In genomic region chr19:3946715-3947114, GRCm38 (mm10) we compare ENCODE assay signal across 8 mouse cellular contexts. TPM values are rescaled to one million over a fixed set of nuclear protein-coding genes. Genes with fewer than 3 reads are reported as not detected.
DNase-seq lines count a peak whose midpoint lies in the region; ATAC-seq lines count a peak whose summit lies in the region.

No protein-coding gene starts in this region.

- 9% methylated on average over 2 of the region's 2 CpGs for WGBS in heart, embryonic 10.5 days
- WGBS in midbrain, embryonic 10.5 days, result 20% methylated on average over 2 of the region's 2 CpGs

- no peak overlapping the region for H3K27ac ChIP-seq in heart, embryonic 10.5 days
- H3K27ac ChIP-seq in midbrain, embryonic 10.5 days (replicated peaks), result no peak overlapping the region

- H3K4me3 ChIP-seq in heart, embryonic 10.5 days, result no peak overlapping the region
- H3K4me3 ChIP-seq in midbrain, embryonic 10.5 days, result no peak overlapping the region

- H3K4me1 ChIP-seq in heart, embryonic 10.5 days, result peaks cover 11% of the 10 kb centered on the region
- peaks cover 6% of the 10 kb centered on the region; the same call in 1 of the 2 replicates for H3K4me1 ChIP-seq in midbrain, embryonic 10.5 days

- H3K36me3 ChIP-seq in heart, embryonic 10.5 days, result no peaks in the 10 kb centered on the region
- no peaks in the 10 kb centered on the region for H3K36me3 ChIP-seq in midbrain, embryonic 10.5 days

- peaks cover 42% of the 10 kb centered on the region for H3K27me3 ChIP-seq in heart, embryonic 10.5 days (ENCODE audit: insufficient read depth, poor library complexity, severe bottlenecking)
- H3K27me3 ChIP-seq in midbrain, embryonic 10.5 days (ENCODE audit: low read depth, poor library complexity, severe bottlenecking), result peaks cover 18% of the 10 kb centered on the region; the same call in 1 of the 2 replicates

- ATAC-seq in erythroid progenitor cell, adult 5-6 weeks (replicated peaks; ENCODE audit: low FRiP score, poor library complexity, severe bottlenecking), result peak; percentile 71
- ATAC-seq in hematopoietic stem cell, adult 5-6 weeks (replicated peaks in 1 of 2; ENCODE audit: insufficient read depth in 1 of 2, low FRiP score in 2 of 2, low TSS enrichment in 1 of 2, low read depth in 1 of 2, poor library complexity in 2 of 2, severe bottlenecking in 2 of 2), result peak; percentile 46 to 72; a peak in 1 of 4 replicates

- peak; percentile 61 to 86 for DNase-seq in heart, adult 18-20 months
- DNase-seq in heart, embryonic 10.5 days (ENCODE audit: low spot score), result no peak
- peak; percentile 61 for DNase-seq in adrenal gland, postnatal 25 days
- DNase-seq in layer of hippocampus, postnatal 36 days, result peak; percentile 59 to 68
- DNase-seq in midbrain, embryonic 10.5 days (ENCODE audit: low spot score), result peak; percentile 61
- peak; percentile 29 to 36 for DNase-seq in right cerebral cortex, postnatal 36 days (ENCODE audit: low spot score in 2 of 2)

- H3K9me3 ChIP-seq in heart, embryonic 10.5 days, result no peaks in the 10 kb centered on the region
- no peaks in the 10 kb centered on the region for H3K9me3 ChIP-seq in midbrain, embryonic 10.5 days (replicated peaks)

RNA-seq across cellular contexts. Expression of gene Unc93b1, which starts 11.7 kb away (rescaled TPM):
- 10 to 100 TPM; 17.7 to 23.9 TPM for total RNA-seq in heart, adult 18-20 months (2021)
- 4.4 and 5.0 TPM in 2 replicates for polyA plus RNA-seq in heart, embryonic 10.5 days (2016; fragmentation: Nextera tagmentation; extraction: Ambion mirVana)
- 46.5 and 69.6 TPM in 2 replicates for total RNA-seq in adrenal gland, postnatal 25 days (2021)
- 28.5 and 29.3 TPM in 2 replicates for total RNA-seq in erythroid progenitor cell, adult 5-6 weeks (2015; ENCODE audit: low replicate concordance)
- 28.2 and 34.4 TPM in 2 replicates for total RNA-seq in erythroid progenitor cell, adult 5-6 weeks (2017; ENCODE audit: low replicate concordance)
- total RNA-seq in hematopoietic stem cell, adult 5-6 weeks (2017), result 79.6 and 90.4 TPM in 2 replicates
- 10 to 100 TPM; 14.2 to 14.5 TPM for total RNA-seq in layer of hippocampus, postnatal 36 days (2021)
- 5.1 and 8.0 TPM in 2 replicates for polyA plus RNA-seq in midbrain, embryonic 10.5 days (2016; fragmentation: Nextera tagmentation; extraction: Ambion mirVana)

RNA-seq across cellular contexts. Expression of gene Aldh3b3, which starts 11.7 kb away (rescaled TPM):
- total RNA-seq in heart, adult 18-20 months (2021), result under 1 TPM; 0.28 to 0.30 TPM
- not detected in 2 replicates for polyA plus RNA-seq in heart, embryonic 10.5 days (2016; fragmentation: Nextera tagmentation; extraction: Ambion mirVana)
- 0.48 and 1.3 TPM in 2 replicates for total RNA-seq in adrenal gland, postnatal 25 days (2021)
- total RNA-seq in erythroid progenitor cell, adult 5-6 weeks (2015; ENCODE audit: low replicate concordance), result 3.6 TPM in 1 of 2 replicates, not detected in the other
- not detected in 2 replicates for total RNA-seq in erythroid progenitor cell, adult 5-6 weeks (2017; ENCODE audit: low replicate concordance)
- total RNA-seq in hematopoietic stem cell, adult 5-6 weeks (2017), result 0.31 TPM in 1 of 2 replicates, not detected in the other
- not detected for total RNA-seq in layer of hippocampus, postnatal 36 days (2021)
- not detected in 2 replicates for polyA plus RNA-seq in midbrain, embryonic 10.5 days (2016; fragmentation: Nextera tagmentation; extraction: Ambion mirVana)

RNA-seq across cellular contexts. Expression of gene Aldh3b1, which starts 17.1 kb away (rescaled TPM):
- total RNA-seq in heart, adult 18-20 months (2021), result 1 to 10 TPM; 1.3 to 2.0 TPM
- 2.1 and 3.0 TPM in 2 replicates for polyA plus RNA-seq in heart, embryonic 10.5 days (2016; fragmentation: Nextera tagmentation; extraction: Ambion mirVana)
- 131 and 209 TPM in 2 replicates for total RNA-seq in adrenal gland, postnatal 25 days (2021)
- 5.4 TPM in 2 replicates for total RNA-seq in erythroid progenitor cell, adult 5-6 weeks (2015; ENCODE audit: low replicate concordance)
- 4.7 and 6.8 TPM in 2 replicates for total RNA-seq in erythroid progenitor cell, adult 5-6 weeks (2017; ENCODE audit: low replicate concordance)
- total RNA-seq in hematopoietic stem cell, adult 5-6 weeks (2017), result 6.6 and 12.6 TPM in 2 replicates
- total RNA-seq in layer of hippocampus, postnatal 36 days (2021), result 1 to 10 TPM; 2.8 to 3.0 TPM
- polyA plus RNA-seq in midbrain, embryonic 10.5 days (2016; fragmentation: Nextera tagmentation; extraction: Ambion mirVana), result 0.73 TPM in 2 replicates

RNA-seq across cellular contexts. Expression of gene Aldh3b2, which starts 25.4 kb away (rescaled TPM):
- total RNA-seq in heart, adult 18-20 months (2021), result under 1 TPM; 0.22 to 0.98 TPM
- polyA plus RNA-seq in heart, embryonic 10.5 days (2016; fragmentation: Nextera tagmentation; extraction: Ambion mirVana), result 0.51 and 1.8 TPM in 2 replicates
- total RNA-seq in adrenal gland, postnatal 25 days (2021), result 10.0 and 11.6 TPM in 2 replicates
- total RNA-seq in erythroid progenitor cell, adult 5-6 weeks (2015; ENCODE audit: low replicate concordance), result 1.3 and 6.5 TPM in 2 replicates
- total RNA-seq in erythroid progenitor cell, adult 5-6 weeks (2017; ENCODE audit: low replicate concordance), result 1.1 and 2.4 TPM in 2 replicates
- total RNA-seq in hematopoietic stem cell, adult 5-6 weeks (2017), result 0.56 TPM in 1 of 2 replicates, not detected in the other
- under 1 TPM; 0.72 to 0.86 TPM for total RNA-seq in layer of hippocampus, postnatal 36 days (2021)
- 0.21 and 0.35 TPM in 2 replicates for polyA plus RNA-seq in midbrain, embryonic 10.5 days (2016; fragmentation: Nextera tagmentation; extraction: Ambion mirVana)

RNA-seq across cellular contexts. Expression of gene Ndufs8, which starts 34.1 kb away (rescaled TPM):
- 100 to 1,000 TPM; 489 to 502 TPM for total RNA-seq in heart, adult 18-20 months (2021)
- 323 and 356 TPM in 2 replicates for polyA plus RNA-seq in heart, embryonic 10.5 days (2016; fragmentation: Nextera tagmentation; extraction: Ambion mirVana)
- 338 and 341 TPM in 2 replicates for total RNA-seq in adrenal gland, postnatal 25 days (2021)
- total RNA-seq in erythroid progenitor cell, adult 5-6 weeks (2015; ENCODE audit: low replicate concordance), result 46.5 and 52.4 TPM in 2 replicates
- total RNA-seq in erythroid progenitor cell, adult 5-6 weeks (2017; ENCODE audit: low replicate concordance), result 24.1 and 28.5 TPM in 2 replicates
- total RNA-seq in hematopoietic stem cell, adult 5-6 weeks (2017), result 35.3 and 55.4 TPM in 2 replicates
- 100 to 1,000 TPM; 133 to 144 TPM for total RNA-seq in layer of hippocampus, postnatal 36 days (2021)
- polyA plus RNA-seq in midbrain, embryonic 10.5 days (2016; fragmentation: Nextera tagmentation; extraction: Ambion mirVana), result 251 and 262 TPM in 2 replicates
